Mouse (Mus musculus): ENCODE results near the gene A2m.

The A2m gene

GRCm38 (mm10) chr6:121635076-121635475 is at the start of gene A2m:
Gene A2m (plus strand): TSS chr6:121635376.
- ATAC-seq (ENCODE audit: insufficient number of reproducible peaks, low FRiP score, low TSS enrichment), result no peak

- ATAC-seq (ENCODE audit: insufficient number of reproducible peaks, low FRiP score, low TSS enrichment), result no peak
Observed at GRCm38 (mm10) chr6:121590131-121590530, 45.0 kb upstream of the A2m start.

- no peak for ATAC-seq (ENCODE audit: insufficient number of reproducible peaks, low FRiP score, low TSS enrichment)
Observed at GRCm38 (mm10) chr6:121600927-121601326, 34.2 kb upstream of the A2m start.

GRCm38 (mm10) chr6:121607861-121608260 is 27.3 kb upstream of the A2m start:
- no peak for ATAC-seq (ENCODE audit: insufficient number of reproducible peaks, low FRiP score, low TSS enrichment)

- ATAC-seq (ENCODE audit: insufficient number of reproducible peaks, low FRiP score, low TSS enrichment), result no peak
Observed at GRCm38 (mm10) chr6:121611796-121612195, 23.4 kb upstream of the A2m start.

GRCm38 (mm10) chr6:121617476-121617875 is 17.7 kb upstream of the A2m start:
- no peak for ATAC-seq (ENCODE audit: insufficient number of reproducible peaks, low FRiP score, low TSS enrichment)

GRCm38 (mm10) chr6:121622525-121622924 is 12.7 kb upstream of the A2m start:
- ATAC-seq (ENCODE audit: insufficient number of reproducible peaks, low FRiP score, low TSS enrichment), result no peak

- ATAC-seq (ENCODE audit: insufficient number of reproducible peaks, low FRiP score, low TSS enrichment), result no peak
Observed at GRCm38 (mm10) chr6:121634520-121634919, 656 bp upstream of the A2m start.

- no peak for ATAC-seq (ENCODE audit: insufficient number of reproducible peaks, low FRiP score, low TSS enrichment)
Observed at GRCm38 (mm10) chr6:121635878-121636371, 749 bp downstream of the A2m start.

- ATAC-seq (ENCODE audit: insufficient number of reproducible peaks, low FRiP score, low TSS enrichment), result no peak
Observed at GRCm38 (mm10) chr6:121648499-121648898, 13.3 kb downstream of the A2m start.
